Mouse (Mus musculus) myocyte (in vitro differentiated cells): ENCODE measurements around the gene Sppl2a.

ENCODE experiments used
- CEBPB ChIP-seq: IDR thresholded peaks from 2 replicates; pipeline ENCODE4 v1.6.1; 2011; ENCODE audit warnings: mild to moderate bottlenecking, moderate library complexity; ENCODE audit not compliant: poor library complexity, insufficient read depth, severe bottlenecking
- E2F4 ChIP-seq: IDR thresholded peaks from one replicate; pipeline ENCODE4 v1.6.1; 2011; ENCODE audit warnings: mild to moderate bottlenecking, control low read depth, moderate library complexity; ENCODE audit not compliant: insufficient read depth
- MAX ChIP-seq: IDR thresholded peaks from one replicate; pipeline ENCODE4 v1.6.1; 2011; ENCODE audit warnings: low read depth, mild to moderate bottlenecking, control low read depth
- MYOG ChIP-seq, 3 experiments: IDR thresholded peaks; one replicate each; pipeline ENCODE4 v1.6.1; 2011; ENCODE audit warnings: control low read depth in 2 of 3, low read depth in 2 of 3, mild to moderate bottlenecking in 2 of 3; ENCODE audit not compliant: insufficient read length in 2 of 3, control insufficient read depth in 1 of 3, insufficient read depth in 1 of 3
- POLR2A ChIP-seq: IDR thresholded peaks from one replicate; pipeline ENCODE4 v1.6.1; 2011; ENCODE audit warnings: low read depth, mild to moderate bottlenecking, control low read depth, moderate library complexity; ENCODE audit not compliant: insufficient read length
- POLR2AphosphoS2 ChIP-seq: IDR thresholded peaks from one replicate; pipeline ENCODE4 v1.6.1; 2011; ENCODE audit warnings: low read depth, control low read depth; ENCODE audit not compliant: insufficient read length
- TCF3 ChIP-seq: IDR thresholded peaks from one replicate; pipeline ENCODE4 v1.6.1; 2011; ENCODE audit warnings: low read depth, control low read depth; ENCODE audit not compliant: insufficient read length
- USF1 ChIP-seq: IDR thresholded peaks from one replicate; pipeline ENCODE4 v1.6.1; 2011; ENCODE audit warnings: low read depth, mild to moderate bottlenecking, control low read depth, moderate library complexity

GRCm38 (mm10) chr2:126875516-126875835, 57.6 kb downstream of the Sppl2a start:
- TF ChIP-seq POLR2A (no peak), POLR2AphosphoS2 (no peak), USF1 (no peak), MAX (no peak), TCF3 (no peak), E2F4 (no peak), MYOG (IDR thresholded peaks at IDR 0.05; ENCODE audit: control insufficient read depth in 1 of 3, insufficient read depth in 1 of 3, insufficient read length in 2 of 3, low read depth in 2 of 3) (no peak), CEBPB (no peak)
